Mouse (Mus musculus): ENCODE measurements around the gene Tmem51.

DNA sequence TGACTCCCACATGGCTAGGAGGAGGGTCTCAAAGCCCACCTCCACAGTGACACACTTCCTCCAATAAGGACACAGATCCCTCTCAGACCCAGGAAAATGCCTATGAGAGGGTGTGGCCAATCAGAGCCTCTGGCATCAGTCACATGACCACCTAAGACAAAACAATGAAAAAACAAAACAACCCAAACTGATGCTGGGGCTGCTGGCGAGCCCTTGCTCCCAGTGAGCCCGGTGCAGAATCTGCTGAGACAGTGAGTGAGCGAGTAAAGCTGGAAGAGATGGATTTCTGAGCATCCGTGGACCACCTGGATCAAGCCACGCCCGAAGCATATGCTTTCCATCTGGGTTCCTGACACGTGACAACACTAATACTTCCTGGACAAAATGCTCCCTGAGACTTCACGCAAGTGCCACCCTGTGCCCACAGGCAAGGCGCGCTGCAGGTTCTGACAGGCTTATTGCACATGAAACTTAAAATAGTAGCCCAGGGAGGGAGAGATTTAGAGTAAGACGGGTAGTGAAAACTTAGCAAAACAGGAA, 85.8 kb downstream of the Tmem51 start:
- TF ChIP-seq CTCF (IDR thresholded peaks at IDR 0.05; ENCODE audit: low read depth), result no peak
- no peak for TF ChIP-seq EP300 (IDR thresholded peaks at IDR 0.05; ENCODE audit: low read depth)

Measured in heart, postnatal 0 days (tissue).